Mouse (Mus musculus): ENCODE data around the gene Hspb7. TPM values are rescaled to one million over a fixed set of nuclear protein-coding genes. Genes with fewer than 3 reads are reported as not detected.

Gene Hspb7
- total RNA-seq, 2 experiments from 2014 or later = not detected

GRCm38 (mm10) chr4:141467581-141467927, 47.0 kb downstream of the Hspb7 start:
- no peak for ATAC-seq (ENCODE audit: poor library complexity, severe bottlenecking)

GRCm38 (mm10) chr4:141468576-141468975, 48.0 kb downstream of the Hspb7 start:
- no peak for ATAC-seq (ENCODE audit: poor library complexity, severe bottlenecking)

GRCm38 (mm10) chr4:141469343-141469742, 48.8 kb downstream of the Hspb7 start:
- no peak for ATAC-seq (ENCODE audit: poor library complexity, severe bottlenecking)

- ATAC-seq (ENCODE audit: poor library complexity, severe bottlenecking) = 0 out of 2 replicates have a peak, but pooled peaks have one; percentile 9
Observed at GRCm38 (mm10) chr4:141471491-141471890, 50.9 kb downstream of the Hspb7 start.

DNA sequence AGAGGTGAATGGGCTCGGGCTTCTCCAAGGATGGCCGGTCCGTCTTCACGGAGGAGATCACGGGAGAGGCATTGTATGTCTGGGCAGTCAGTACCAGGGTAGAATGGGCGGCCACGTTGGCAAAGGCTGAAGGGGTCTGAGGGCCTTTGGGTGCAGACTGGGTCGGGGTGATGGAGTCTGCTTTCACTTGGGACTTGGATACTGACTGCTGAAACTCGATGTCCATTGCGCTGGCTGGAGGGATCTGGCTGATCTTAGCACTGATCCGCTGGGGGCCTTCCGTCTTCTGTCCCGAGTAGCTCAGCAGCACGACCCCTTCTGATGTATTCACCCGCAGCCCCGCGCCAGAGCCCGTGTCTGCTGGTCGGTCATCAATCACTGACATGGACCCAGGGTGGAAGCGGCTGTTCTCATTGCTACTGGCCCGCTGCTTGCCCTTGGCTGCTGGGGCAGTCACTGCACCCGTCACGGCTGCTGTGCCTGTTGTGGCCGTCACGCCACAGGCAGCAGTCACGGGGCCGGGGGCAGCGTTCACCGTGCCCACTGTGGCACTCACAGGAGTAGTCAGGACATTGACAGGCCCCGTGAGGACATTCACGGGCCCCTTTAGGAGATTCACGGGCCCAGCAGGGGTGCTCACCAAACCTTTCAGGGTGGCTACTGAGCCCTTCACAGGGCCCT, 52.2 kb downstream of the Hspb7 start:
- ATAC-seq (ENCODE audit: poor library complexity, severe bottlenecking) = no peak

DNA sequence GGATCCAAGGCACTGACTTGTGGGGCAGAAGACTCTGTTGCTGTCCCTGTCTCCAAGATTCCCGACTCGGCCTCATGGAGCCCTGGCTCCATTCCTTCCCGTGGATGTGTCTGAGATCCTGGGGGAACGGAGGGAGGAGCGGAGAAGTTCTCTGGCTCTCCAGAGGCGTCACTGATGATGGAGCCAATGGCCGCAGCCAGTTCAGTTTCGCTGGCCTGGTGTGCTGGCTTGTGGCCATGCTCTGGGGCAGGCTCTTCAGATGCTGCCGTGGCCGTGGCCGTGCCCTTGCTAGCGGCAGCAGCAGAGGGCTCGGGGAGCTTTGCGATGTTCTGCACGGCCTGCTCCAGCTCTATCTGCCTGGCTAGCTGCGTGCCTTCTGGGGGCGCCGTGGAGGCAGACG, 53.9 kb downstream of the Hspb7 start:
- ATAC-seq (ENCODE audit: poor library complexity, severe bottlenecking) = no peak

Other genes with a start within 250 kb of the Hspb7 start
- gene Rsg1, start 206.8 kb upstream of the Hspb7 start, total RNA-seq (2015) = not detected in 2 replicates
- 0.77 and 0.95 TPM in 2 replicates for gene Rsg1, start 206.8 kb upstream of the Hspb7 start, total RNA-seq (2017)
- gene Arhgef19, start 181.3 kb upstream of the Hspb7 start, total RNA-seq (2015) = not detected in 2 replicates
- not detected in 2 replicates for gene Arhgef19, start 181.3 kb upstream of the Hspb7 start, total RNA-seq (2017)
- gene Epha2, start 119.5 kb upstream of the Hspb7 start, total RNA-seq (2015) = 1.1 TPM in 2 replicates
- gene Epha2, start 119.5 kb upstream of the Hspb7 start, total RNA-seq (2017) = 1.3 and 2.1 TPM in 2 replicates
- not detected in 2 replicates for gene Fam131c, start 52.6 kb upstream of the Hspb7 start, total RNA-seq (2015)
- gene Fam131c, start 52.6 kb upstream of the Hspb7 start, total RNA-seq (2017) = not detected in 2 replicates
- gene Clcnka, start 22.1 kb upstream of the Hspb7 start, total RNA-seq (2015) = not detected in 2 replicates
- not detected in 2 replicates for gene Clcnka, start 22.1 kb upstream of the Hspb7 start, total RNA-seq (2017)
- not detected in 2 replicates for gene Clcnkb, start 4.8 kb upstream of the Hspb7 start, total RNA-seq (2015)
- not detected in 2 replicates for gene Clcnkb, start 4.8 kb upstream of the Hspb7 start, total RNA-seq (2017)
- not detected in 2 replicates for gene Srarp, start 15.3 kb downstream of the Hspb7 start, total RNA-seq (2015)
- gene Srarp, start 15.3 kb downstream of the Hspb7 start, total RNA-seq (2017) = not detected in 2 replicates
- gene Zbtb17, start 23.9 kb downstream of the Hspb7 start, total RNA-seq (2015) = 12.7 TPM in 2 replicates
- 12.5 and 19.4 TPM in 2 replicates for gene Zbtb17, start 23.9 kb downstream of the Hspb7 start, total RNA-seq (2017)
- gene Spen, start 117.8 kb downstream of the Hspb7 start, total RNA-seq (2015) = 30.4 and 34.2 TPM in 2 replicates
- gene Spen, start 117.8 kb downstream of the Hspb7 start, total RNA-seq (2017) = 28.7 and 39.3 TPM in 2 replicates
- not detected in 2 replicates for gene Fblim1, start 185.3 kb downstream of the Hspb7 start, total RNA-seq (2015)
- not detected in 2 replicates for gene Fblim1, start 185.3 kb downstream of the Hspb7 start, total RNA-seq (2017)
- 0.16 TPM in 1 of 2 replicates, not detected in the other for gene Tmem82, start 197.9 kb downstream of the Hspb7 start, total RNA-seq (2015)
- gene Tmem82, start 197.9 kb downstream of the Hspb7 start, total RNA-seq (2017) = 0.26 TPM in 1 of 2 replicates, not detected in the other
- not detected in 2 replicates for gene Slc25a34, start 203.0 kb downstream of the Hspb7 start, total RNA-seq (2015)
- gene Slc25a34, start 203.0 kb downstream of the Hspb7 start, total RNA-seq (2017) = not detected in 2 replicates
- gene Plekhm2, start 244.1 kb downstream of the Hspb7 start, total RNA-seq (2015) = 11.1 and 14.9 TPM in 2 replicates
- gene Plekhm2, start 244.1 kb downstream of the Hspb7 start, total RNA-seq (2017) = 10.4 and 11.1 TPM in 2 replicates

Measured in megakaryocyte, adult 5-6 weeks (primary cell).